Mouse (Mus musculus): ENCODE data around the gene H2-DMb2.

DNA sequence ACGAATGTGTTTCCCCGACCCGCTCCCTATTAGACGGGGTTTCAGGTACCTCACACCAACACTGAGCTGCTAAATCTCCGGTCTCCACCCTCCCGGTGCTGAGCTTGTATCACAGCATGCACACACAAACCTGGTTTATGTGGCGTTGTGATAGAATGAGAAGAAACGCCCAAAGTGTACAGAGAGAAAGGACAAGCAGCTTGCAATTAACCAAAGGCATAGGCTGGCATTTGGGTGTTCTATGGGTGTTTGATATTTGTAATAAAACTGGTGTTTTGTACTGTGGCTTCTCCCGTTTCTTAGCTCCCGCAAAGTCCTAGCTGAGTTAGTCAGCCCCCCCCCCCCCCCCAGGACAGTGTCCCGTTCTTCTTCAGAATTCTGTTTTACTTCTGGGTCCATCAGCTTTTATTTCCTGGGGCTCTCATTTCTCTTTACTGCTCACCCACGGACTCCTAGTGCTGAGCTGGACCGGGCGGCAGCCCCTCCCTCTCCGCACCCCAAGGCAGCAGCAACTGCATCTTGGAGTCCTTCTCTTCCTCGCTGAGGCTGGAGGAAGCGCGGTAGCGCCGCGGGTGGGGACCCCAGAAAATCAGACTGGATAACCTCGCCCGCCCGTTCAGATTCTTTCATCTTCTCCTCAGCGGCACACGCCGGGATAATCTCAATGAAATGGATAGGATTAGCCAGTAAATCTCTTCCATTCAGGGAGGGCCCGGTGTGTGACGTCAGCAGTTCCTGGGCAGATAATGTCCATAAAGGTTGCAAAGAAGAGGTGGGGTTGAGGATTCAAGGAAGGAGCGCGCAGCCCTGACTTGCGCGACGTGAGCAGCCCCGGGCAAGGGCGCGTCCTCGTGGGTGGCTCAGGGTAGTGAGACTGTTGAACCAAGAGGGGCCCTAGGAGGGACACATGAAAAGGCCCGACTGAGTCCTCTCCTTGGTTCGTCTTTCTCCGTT, 54.1 kb downstream of the H2-DMb2 start, which contains the start of gene Psmb8:
- TF ChIP-seq CTCF (conservative IDR thresholded peaks at IDR 0.05; ENCODE audit: low read length) (no peak), POU5F1 (IDR thresholded peaks at IDR 0.05; ENCODE audit: borderline replicate concordance, low read length) (no peak), NANOG (IDR thresholded peaks at IDR 0.05; ENCODE audit: borderline replicate concordance, low read length) (no peak)
